Mouse (Mus musculus) spleen, postnatal 36 days (tissue): ENCODE data around the gene Bbs9.
A peak's percentile ranks its signal among the peaks of the same experiment; 100 is the strongest.
"Not testable (repeated sequence)": the region's sequence is repeated elsewhere in the genome, so short reads cannot be mapped to it uniquely, and the experiment has no call there.

Source experiments
- DNase-seq, 2 experiments: peaks; one replicate each; pipeline ENCODE4 v3.0.0; 2022; ENCODE audit warnings: low spot score in 2 of 2, mixed read lengths in 1 of 2

Bbs9 gene

DNA sequence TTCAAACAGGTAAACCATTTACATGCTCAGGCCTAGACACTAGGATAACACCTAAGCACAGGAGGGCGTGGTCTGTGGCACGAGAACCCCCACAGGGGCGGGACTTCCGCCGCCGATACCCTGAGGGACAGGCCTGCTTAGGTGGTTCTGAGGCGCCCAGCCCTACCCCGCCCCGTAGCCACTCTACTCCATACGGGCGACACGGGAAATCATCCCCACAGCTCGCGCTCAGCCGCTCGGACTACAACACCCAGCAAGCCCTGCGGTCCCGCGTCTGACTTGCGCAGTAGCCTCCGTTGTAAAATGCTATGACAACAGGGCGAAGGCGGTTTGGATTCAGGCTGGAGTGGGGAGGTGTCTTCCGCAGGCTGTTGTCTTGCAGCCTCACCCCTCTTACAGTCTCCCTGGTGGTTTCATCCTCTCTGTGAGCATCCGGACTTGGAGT is at the start of gene Bbs9:
Bbs9 (plus strand) TSS at position 292 of the 445 bp plus-strand sequence.
- DNase-seq, result peak; percentile 95

DNA sequence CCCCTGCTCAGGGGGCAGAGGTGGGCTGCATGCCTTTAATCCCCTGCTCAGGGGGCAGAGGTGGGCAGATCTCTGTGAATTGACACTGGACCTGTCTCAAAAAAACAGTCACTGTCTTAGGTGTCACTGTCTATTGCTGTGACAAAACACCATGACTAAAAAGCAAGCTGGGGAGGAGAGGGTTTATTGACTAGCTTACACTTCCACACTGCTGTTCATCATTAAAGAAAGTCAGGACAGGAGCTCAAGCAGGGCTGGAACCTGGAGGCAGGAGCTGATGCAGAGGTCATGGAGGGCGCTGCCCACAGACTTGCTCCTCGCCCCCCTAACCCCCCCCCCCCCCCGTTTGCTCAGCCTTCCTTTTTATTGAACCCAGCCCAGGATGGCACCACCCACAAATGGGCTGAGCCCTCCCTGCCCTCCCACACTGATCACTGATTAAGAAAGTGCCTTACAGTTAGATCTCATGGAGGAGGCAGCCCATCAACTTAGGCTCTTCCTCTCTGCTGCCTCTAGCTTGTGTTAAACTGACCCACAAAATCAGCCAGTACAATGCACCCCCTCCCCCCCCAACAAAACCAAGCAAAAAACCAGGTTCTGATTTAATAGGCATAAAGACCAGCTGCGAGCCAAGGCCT is 47.4 kb upstream of the Bbs9 start:
- no peak for DNase-seq

DNA sequence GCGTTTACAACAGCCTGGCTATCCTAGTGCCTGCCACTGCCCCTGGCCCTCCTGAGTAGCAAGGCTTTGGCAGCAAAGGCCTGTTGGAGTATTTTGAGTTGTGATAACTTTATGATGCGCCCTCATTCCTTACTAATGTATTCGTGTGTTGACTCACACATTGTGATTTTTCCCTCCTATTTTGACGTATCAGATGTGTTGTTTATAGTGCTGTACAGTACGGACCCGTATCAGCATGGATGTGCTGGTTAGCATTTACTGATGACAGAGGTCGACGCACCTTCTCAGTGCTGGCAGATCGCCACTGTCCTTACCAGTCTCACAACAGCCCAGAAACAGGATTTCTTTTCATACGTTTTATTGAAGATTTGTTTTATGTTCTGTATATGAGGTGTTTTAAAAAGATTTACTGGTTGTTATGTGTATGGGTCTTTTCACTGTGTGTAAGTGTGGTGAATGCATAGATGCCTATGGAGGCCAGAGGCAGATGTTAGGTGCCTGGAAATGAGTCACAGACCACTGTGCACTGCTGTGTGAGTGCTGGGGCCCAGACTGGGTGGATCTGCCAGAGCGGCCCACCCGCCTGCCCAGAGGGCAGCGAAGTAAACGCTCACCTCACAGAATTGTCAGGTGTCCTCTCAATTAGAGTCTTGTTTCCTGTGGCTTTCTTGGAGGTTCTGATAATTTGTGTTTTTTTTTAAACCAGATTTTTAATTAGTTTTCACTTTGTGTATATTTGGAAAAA is 46.7 kb upstream of the Bbs9 start:
- DNase-seq, result no peak

DNA sequence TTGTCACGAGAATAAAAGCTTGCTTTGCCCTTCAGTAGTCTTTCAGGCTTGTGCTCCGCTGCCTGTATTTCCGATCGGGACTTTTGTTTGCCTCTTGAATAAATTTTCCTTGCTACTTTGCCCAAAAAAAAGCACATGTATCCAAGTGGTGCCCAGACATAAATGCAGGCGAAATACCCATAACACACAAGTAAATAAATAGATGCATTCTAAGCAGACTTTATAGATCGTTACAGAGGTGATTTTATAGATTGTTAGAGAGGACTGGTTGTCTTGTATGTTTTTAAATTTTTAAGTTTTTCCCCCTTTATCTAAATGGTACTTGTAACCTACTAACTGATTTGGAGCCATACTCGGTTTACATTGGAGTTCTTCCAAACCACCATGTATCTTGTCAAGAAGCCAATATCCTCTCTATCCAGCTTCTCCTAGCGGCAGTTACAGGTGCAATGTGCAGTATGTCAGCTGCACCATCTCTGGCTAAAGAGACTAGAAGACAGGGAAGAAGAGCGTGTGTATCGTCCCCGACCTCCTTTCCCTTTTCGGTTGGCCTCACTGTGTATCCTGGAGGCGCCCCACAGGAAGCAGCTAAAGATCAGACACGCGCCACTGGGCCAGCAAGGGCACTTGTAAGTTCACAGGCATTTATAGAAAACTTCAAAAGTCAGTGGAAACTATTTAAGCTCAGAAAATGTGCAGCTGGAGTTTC is 45.8 kb upstream of the Bbs9 start:
- DNase-seq, result peak; percentile 54 to 63

DNA sequence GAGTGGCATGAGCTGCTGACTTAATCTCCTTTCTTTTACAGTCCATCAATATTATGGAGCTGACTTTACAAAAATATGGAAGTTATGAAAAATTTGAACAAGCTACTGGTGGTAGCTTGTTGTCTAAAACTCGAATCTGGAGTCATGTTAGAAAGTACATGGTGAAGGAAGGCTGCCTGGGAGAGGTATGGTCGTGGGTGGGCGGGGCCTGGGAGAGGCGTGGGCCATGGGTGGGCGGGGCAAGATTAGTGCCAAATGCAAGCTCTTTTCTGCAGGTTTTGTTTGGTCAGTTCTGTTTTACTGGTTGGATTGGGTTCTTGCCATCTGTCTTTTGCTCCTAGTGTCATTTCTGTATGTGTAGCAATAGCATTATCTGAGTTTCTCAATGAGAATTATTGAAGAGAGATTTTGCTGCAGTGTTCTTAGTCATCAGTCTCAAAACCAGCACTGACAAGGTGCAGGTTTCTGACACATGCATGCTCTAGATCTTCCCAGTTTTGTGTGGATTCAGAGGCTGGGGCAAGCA is 45.1 kb upstream of the Bbs9 start:
- peak in 1 of 2 experiments; percentile 20 for DNase-seq

DNA sequence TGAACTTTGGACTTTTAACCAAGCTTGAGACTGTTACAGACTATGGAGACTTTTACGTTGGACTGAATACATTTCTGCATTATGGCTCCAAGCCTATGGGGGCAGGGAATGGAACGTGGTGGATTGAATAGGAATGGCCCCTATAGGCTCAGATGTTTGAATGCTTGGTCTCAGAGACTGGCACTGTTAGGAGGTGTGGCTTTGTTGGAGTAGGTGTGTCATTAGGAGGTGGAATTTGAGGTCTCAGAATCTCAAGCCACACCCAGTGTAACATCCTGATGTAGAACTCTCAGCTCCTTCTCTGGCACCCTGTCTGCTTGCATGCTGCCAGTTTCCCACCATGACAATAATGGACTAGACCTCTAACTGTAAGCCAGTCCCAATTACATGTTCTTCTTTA is 42.3 kb upstream of the Bbs9 start:
- no peak for DNase-seq

DNA sequence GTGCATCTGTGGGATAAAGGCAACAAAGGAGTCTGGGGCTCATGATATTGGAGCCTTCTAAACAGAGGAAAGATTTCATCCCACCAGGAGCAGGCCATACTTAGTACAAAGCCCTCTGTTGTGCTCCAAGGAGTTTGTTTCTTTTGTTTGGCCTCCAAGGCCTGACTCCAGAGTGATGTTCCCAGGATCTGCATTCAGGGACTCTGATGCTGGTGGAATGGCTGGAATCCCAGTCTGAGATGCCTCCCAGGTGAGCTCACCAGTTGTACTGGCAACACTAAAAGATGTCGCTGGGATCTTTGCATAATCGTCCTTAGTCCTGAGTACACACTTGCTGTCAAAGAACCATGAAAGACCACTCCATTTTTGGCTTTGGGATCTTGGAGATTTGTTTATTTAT is 41.4 kb upstream of the Bbs9 start:
- DNase-seq, result no peak

DNA sequence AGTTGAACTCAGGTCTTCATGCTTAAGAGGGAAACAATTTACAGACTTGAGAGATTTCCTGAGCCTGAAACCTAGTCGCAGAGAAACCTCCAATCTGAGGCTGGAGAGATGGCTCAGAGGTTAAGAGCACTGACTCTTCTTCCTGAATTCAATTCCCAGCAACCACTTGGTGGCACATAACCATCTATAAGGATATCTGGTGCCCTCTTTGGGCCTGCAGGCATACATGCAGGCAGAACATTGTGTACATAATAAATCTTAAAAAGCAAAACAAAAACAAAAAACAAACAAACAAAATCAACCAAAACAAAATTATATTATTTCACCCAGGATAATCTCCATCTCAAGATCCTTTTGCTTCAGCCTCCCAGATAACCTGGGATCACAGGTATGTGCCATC is 36.7 kb upstream of the Bbs9 start:
- DNase-seq, result no peak

DNA sequence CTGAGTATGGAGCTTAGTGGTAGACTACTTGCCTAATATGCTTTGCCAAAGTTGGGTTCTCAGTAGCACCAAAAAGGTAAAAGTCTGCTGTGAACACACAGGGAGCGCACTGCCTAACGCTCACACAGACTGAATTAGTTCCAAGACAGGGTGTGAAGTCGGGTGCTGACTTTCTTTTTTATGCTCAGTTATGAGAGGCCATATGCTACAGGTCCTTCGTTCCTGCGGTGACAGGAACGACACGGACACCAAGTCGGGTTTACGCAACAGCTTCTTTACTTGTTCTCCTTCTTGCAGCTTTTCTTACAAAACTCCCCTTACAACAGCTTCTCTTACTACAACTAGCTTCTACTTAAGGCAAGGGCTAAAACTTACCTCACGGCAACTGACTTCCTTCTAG is 32.4 kb upstream of the Bbs9 start:
- DNase-seq, result no peak

DNA sequence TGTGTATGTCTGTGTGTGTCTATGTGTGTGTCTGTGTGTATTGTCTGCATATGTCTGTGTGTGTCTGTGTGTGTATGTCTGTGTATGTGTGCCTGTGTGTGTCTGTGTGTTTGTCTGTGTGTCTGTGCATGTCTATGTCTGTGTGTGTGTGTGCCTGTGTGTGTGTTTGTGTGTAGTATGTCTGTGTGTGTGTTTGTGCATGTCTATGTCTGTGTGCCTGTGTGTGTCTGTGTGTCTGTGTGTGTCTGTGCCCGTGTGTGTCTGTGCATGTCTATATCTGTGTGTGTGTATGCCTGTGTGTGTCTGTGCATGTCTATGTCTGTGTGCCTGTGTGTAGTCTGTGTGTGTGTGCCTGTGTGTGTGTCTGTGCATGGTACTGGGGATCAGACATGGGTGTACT is 30.4 kb upstream of the Bbs9 start:
- no peak for DNase-seq

DNA sequence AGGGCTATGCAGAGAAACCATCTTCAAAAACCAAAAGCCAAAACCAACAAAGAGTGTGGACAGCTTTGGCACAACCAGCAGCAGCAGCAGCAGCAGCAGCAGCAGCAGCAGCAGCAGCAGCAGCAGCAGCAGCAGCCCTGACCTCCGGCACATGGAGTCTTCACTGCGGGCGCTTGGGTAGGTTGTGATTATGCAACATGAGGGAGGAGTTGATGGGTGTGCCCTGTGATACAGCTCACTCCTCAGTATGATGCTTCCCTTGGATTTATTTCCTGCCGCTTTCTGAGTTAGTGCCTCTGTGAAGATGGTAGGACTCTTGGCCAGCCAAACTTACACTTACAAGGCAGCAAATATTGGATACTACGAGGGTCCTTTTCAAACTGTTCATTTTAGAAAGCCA is 28.3 kb upstream of the Bbs9 start:
- DNase-seq, result no peak

DNA sequence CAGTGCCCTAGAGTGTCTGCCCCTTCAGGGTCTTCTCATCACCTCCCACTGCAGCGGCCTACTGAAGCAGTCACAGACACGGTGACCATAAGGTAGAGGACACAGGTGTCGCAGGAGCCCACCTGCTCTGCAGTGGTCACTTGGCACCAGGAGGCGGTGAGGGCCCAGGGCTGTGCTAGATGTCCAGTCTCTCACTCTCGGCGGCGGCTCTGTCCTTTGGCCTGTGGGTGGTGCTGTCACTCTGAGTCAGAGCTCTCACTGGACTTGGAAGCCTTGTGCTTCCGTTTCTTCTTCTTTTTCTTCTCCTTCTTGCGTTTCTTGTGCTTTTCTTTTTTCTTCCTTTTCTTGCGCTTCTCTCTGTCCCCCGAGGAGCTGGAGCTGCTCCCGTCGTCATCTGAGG is 27.1 kb upstream of the Bbs9 start:
- no peak for DNase-seq

DNA sequence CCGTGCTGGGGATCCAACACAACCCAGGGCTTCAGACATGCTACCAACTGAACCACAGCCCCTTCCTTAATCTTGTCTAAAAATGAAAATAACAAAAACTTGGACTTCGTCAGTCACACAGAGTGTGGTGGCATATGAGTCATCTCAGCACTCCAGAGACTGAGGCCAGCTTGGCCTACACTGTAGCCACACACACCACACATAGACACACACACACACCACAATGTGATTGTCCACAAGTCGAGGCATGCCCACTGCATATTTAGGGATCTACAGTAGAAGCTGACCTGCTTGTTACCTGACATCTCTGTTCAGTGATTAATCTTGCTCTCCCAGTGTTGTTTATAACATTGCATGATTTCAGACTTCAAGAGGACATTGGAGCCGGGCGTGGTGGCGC is 26.3 kb upstream of the Bbs9 start:
- no peak for DNase-seq

DNA sequence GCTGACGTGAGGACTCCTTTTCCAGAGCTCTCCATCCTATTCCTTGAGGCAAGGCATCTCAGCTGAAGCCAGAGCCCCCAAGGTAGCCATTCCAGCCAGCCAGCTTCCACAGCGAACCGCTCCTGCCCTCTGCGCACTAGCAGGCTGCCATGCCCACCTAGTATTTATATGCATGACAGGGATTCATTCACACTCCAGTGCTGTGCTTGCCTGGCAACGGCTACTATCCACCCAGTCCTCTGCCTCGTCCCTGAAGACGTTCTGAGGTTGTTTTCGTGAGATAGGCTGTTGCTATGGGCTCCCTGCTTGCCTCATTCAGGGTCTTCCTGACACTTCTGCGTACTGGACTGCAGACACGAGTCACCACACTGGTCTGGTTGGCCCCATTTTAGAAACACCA is 22.8 kb upstream of the Bbs9 start:
- DNase-seq, result no peak

DNA sequence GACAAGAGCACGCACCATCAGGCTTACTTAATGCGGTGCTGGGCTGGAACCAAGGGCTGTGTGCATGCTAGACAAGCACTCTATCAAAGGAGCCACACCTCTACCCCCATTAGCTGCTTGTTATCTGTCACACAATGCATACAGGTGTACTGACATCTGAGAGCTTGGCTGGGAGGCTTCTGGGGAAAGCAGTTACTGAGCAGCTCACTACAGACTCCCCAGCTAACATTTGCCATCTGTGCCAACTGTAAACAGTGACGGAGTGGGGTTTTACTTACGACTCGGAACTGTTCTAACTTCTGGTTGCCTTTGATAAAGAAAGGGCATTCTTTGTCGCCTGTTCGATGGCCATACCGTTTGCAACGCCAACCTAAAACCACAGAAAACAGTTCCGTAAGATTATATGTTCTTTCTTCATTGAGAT is 22.0 kb upstream of the Bbs9 start:
- DNase-seq, result peak in 1 of 2 experiments; percentile 15

DNA sequence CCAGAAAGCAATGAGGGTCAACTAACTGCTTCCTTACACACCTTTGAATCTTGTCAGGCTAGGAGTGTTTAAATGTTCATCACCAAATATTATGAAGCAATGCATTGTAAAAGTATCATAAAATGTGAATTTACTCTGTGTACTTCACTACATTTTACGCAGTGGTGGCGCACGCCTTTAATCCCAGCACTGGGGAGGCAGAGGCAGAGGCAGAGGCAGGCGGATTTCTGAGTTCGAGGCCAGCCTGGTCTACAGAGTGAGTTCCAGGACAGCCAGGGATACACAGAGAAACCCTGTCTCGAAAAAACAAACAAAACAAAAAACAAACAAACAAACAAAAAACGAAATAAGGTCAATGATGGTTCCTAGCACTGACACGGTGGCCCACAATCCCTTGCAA is 21.5 kb upstream of the Bbs9 start, which contains the start of gene Gm17545:
Gm17545 (plus strand) TSS at position 301 of the 400 bp plus-strand sequence.
- DNase-seq, result not testable (repeated sequence)

DNA sequence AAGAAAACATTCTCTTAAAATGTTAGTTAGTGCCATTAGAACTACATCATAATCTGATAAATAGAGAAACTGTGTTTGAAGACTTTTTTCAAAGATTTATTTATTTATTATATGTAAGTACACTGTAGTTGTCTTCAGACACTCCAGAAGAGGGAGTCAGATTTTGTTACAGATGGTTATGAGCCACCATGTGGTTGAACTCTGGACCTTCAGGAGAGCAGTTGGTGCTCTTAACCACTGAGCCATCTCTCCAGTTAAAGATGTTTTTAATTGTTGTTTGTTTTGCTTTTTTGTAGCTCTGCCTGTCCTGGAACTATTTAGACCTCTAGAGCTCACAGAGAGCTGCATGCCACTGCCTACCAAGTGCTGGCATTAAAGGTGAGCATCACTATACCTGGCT is 20.5 kb upstream of the Bbs9 start:
- DNase-seq, result no peak

DNA sequence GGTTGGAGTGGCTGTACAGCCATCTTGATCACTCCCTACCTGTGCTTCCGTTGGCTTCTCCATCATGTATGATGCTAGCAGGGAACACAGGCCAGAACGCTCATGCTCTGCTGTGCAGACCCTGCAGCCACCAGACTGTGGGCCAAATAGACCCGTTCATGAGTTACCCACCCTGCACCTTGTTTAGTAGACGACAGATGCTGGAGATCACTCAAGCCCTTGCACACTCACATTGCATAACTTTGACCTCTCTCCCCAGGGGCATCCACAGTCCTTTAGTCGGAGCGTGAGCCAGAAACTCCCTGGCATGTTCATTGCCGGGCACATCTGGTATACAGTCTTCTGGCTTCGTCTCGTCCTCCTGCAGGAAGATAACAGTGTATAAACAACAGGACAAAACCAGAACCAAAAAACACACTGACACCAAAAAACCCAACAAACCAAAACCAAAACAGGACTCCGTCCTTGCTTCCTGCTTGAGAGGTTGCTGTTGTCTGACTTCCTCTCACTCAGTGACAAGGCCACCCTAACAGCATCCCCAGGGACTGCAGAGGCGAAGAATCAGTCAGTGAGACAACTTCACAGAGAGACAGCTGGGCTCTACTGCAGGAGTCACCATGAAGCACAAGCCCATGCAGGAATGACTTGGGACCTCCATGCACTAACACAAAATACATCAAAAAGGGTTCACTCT is 18.2 kb upstream of the Bbs9 start:
- DNase-seq, result peak; percentile 80 to 84

DNA sequence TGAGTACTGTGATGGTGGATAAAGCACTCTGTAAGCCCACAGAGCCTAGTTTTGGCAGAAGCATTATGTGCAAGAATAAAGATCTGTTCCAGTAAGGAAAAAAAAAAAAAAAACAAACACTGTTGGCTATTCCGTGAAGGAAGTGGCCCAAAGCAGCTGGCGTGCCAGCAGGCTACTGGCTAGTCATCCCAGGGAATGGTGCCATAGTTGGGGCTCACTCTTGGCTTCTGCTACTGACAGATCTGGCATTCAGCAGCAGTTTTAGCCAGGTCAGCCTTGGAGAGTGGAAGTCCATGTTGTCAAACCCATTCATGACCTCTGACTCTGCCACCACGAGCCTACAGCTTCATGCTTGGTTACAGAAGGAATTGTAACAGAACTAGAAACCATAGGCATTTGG is 13.6 kb upstream of the Bbs9 start:
- no peak for DNase-seq

DNA sequence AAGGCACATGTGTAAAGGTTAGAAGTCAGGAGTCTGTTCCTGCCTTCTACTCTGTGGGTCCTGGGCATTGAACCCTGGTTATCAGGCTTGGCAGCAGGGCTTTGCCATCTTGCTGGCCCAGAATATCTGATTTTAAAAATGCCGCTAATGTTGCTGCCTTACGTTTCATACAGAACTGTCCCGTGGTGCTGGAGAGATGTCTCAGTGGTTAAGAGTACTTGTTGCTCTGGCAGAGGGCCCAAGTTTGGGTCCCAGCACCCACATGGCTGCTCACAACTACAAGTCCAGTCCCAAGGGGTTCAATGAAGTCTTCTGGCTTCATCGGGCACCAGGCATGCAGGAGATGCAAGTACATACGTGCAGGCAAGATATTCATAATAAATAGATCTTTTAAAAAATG is 9.3 kb upstream of the Bbs9 start:
- no peak for DNase-seq

DNA sequence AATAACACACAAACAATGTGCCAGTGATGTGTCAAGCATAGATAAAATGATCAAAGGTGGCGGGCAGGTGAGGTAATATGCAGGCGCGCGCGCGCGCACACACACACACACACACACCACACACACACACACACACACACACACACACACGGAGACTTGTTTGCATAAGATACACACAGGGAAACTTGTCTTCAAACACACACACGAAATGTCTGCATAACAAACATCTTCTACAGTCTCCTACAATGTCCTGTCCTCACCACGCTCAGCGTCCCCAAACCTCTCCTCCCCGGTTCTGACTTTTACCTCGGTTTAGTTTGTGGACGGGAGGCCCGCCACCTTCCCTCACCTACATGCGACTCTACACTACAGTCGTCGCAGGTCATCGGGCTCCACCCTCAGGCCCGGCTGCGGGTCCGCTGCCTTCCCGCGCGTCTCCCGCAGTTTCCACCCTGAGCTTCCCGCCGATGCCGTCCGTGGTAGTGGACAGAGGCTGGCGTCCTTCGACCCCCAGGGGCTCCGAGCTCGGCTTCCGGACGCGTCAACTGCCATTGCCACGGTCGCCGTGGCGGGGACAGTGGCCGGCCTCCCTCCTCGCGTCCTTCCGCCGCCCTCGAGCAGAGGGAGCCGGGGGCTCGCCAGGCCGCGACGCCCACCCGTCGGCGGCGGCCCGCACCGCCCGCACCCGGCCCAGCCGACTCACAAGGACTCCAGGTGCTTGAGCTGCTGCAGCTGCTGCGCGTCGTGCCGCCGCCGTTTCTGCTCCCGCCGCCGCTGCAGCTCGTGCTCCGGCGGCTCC is 7.9 kb upstream of the Bbs9 start:
- DNase-seq, result peak; percentile 39 to 41
